Comparison of ENCODE assay signal across 22 mouse cellular contexts in genomic region chr5:124058749-124059148, GRCm38 (mm10). TPM values are rescaled to one million over a fixed set of nuclear protein-coding genes. Genes with fewer than 3 reads are reported as not detected.
DNase-seq lines count a peak whose midpoint lies in the region; ATAC-seq lines count a peak whose summit lies in the region.
"Had no signal": no experiment of that assay in that cellular context is flagged by ENCODE, and none has a peak within 500 bp of the region (broad histone marks: within the 10 kb centered on the region; RNA-seq: fewer than 3 reads in every experiment).

No protein-coding gene starts in this region.

- H3K27ac ChIP-seq in macrophage, result peak overlapping the region; percentile 87
- H3K27ac ChIP-seq: embryonic facial prominence, embryonic 13.5 days; embryonic facial prominence, embryonic 15.5 days; forebrain, embryonic 12.5 days had no signal

- ATAC-seq in granulocyte monocyte progenitor cell, adult 5-6 weeks (replicated peaks; ENCODE audit: poor library complexity, severe bottlenecking), result no peak
- ATAC-seq: forebrain, embryonic 14.5 days; forebrain, embryonic 16.5 days had no signal

- WGBS in macrophage (ENCODE audit: missing documents), result 96% methylated on average over 6 of the region's 7 CpGs

- no peaks in the 10 kb centered on the region for H3K79me2 ChIP-seq in macrophage (ENCODE audit: inconsistent target)

- H3K36me3 ChIP-seq in macrophage (ENCODE audit: inconsistent target), result no peaks in the 10 kb centered on the region
- H3K36me3 ChIP-seq: embryonic facial prominence, embryonic 13.5 days; embryonic facial prominence, embryonic 15.5 days; forebrain, embryonic 10.5 days; forebrain, embryonic 12.5 days had no signal

- DNase-seq in layer of hippocampus, adult 9-11 months, result peak; percentile 52
- DNase-seq in layer of hippocampus, postnatal 10 days (ENCODE audit: low spot score in 2 of 2), result no peak
- no peak for DNase-seq in adrenal gland, postnatal 36 days
- DNase-seq: adrenal gland, adult 2 months; adrenal gland, postnatal 10 days; adrenal gland, postnatal 25 days; cerebellum, adult 11 months; cerebellum, adult 18-20 months; cerebellum, adult 8-10 months; cerebellum, adult 9-11 months; cerebellum, postnatal 14 days; cerebellum, postnatal 36 days; embryo, embryonic 11 days had no signal

- no peak overlapping the region for H3K4me3 ChIP-seq in macrophage (ENCODE audit: inconsistent target)
- H3K4me3 ChIP-seq: embryonic facial prominence, embryonic 13.5 days; embryonic facial prominence, embryonic 15.5 days; erythroblast, embryonic 14.5 days; forebrain, embryonic 10.5 days; forebrain, embryonic 12.5 days had no signal

RNA-seq across cellular contexts. Expression of gene Vps37b, which starts 26.7 kb away (rescaled TPM):
- 10 to 100 TPM; 38.4 to 41.6 TPM for total RNA-seq in layer of hippocampus, postnatal 10 days (2021)
- total RNA-seq in macrophage (2018; cell fraction: chromatin; rRNA removed), result 10 to 100 TPM in 18 of 26 experiments, 1 to 10 TPM in 8; 2.8 to 36.2 (median 19.1) TPM
- total RNA-seq in macrophage (2018; cell fraction: cytosol; rRNA removed), result 10 to 100 TPM; 16.0 to 47.4 (median 23.1) TPM
- 10 to 100 TPM; 11.7 to 48.2 (median 24.6) TPM for total RNA-seq in macrophage (2018; cell fraction: nucleus; rRNA removed)
- 13.1 to 27.6 TPM (median 22.7 TPM) in 3 replicates for polyA plus RNA-seq in macrophage (2018)
- 7.6 and 11.1 TPM in 2 replicates for total RNA-seq in granulocyte monocyte progenitor cell, adult 5-6 weeks (2014; fragmentation: Nextera tagmentation)
- total RNA-seq in granulocyte monocyte progenitor cell, adult 5-6 weeks (2017), result 9.5 and 11.6 TPM in 2 replicates
- total RNA-seq in adrenal gland, postnatal 36 days (2021), result 100 to 1,000 TPM in 1 of 2 experiments, 10 to 100 TPM in 1; 93.1 to 188 TPM

RNA-seq across cellular contexts. Expression of gene Abcb9, which starts 36.8 kb away (rescaled TPM):
- total RNA-seq in layer of hippocampus, postnatal 10 days (2021), result 10 to 100 TPM; 30.6 to 32.0 TPM
- 1 to 10 TPM in 22 of 26 experiments, under 1 TPM in 3, not detected in 1; 0.37 to 5.0 (median 2.4) TPM for total RNA-seq in macrophage (2018; cell fraction: chromatin; rRNA removed)
- 1 to 10 TPM; 1.2 to 3.1 (median 1.9) TPM for total RNA-seq in macrophage (2018; cell fraction: cytosol; rRNA removed)
- total RNA-seq in macrophage (2018; cell fraction: nucleus; rRNA removed), result 1 to 10 TPM in 25 of 26 experiments, under 1 TPM in 1; 0.87 to 4.5 (median 2.6) TPM
- polyA plus RNA-seq in macrophage (2018), result 1.6 to 2.1 TPM (median 1.6 TPM) in 3 replicates
- total RNA-seq in granulocyte monocyte progenitor cell, adult 5-6 weeks (2014; fragmentation: Nextera tagmentation), result 0.71 and 0.96 TPM in 2 replicates
- total RNA-seq in granulocyte monocyte progenitor cell, adult 5-6 weeks (2017), result 0.73 and 2.7 TPM in 2 replicates
- total RNA-seq in adrenal gland, postnatal 36 days (2021), result 10 to 100 TPM; 10.8 to 11.4 TPM

RNA-seq across cellular contexts. Expression of gene Ogfod2, which starts 53.3 kb away (rescaled TPM):
- total RNA-seq in layer of hippocampus, postnatal 10 days (2021), result 10 to 100 TPM; 30.8 to 37.0 TPM
- total RNA-seq in macrophage (2018; cell fraction: chromatin; rRNA removed), result 10 to 100 TPM in 19 of 26 experiments, 1 to 10 TPM in 7; 5.4 to 44.7 (median 17.3) TPM
- 10 to 100 TPM in 20 of 26 experiments, 1 to 10 TPM in 6; 5.9 to 17.9 (median 13.8) TPM for total RNA-seq in macrophage (2018; cell fraction: cytosol; rRNA removed)
- 10 to 100 TPM in 20 of 26 experiments, 1 to 10 TPM in 6; 4.4 to 32.4 (median 16.5) TPM for total RNA-seq in macrophage (2018; cell fraction: nucleus; rRNA removed)
- polyA plus RNA-seq in macrophage (2018), result 4.3 to 17.5 TPM (median 13.1 TPM) in 3 replicates
- total RNA-seq in granulocyte monocyte progenitor cell, adult 5-6 weeks (2014; fragmentation: Nextera tagmentation), result 8.9 and 12.1 TPM in 2 replicates
- total RNA-seq in granulocyte monocyte progenitor cell, adult 5-6 weeks (2017), result 14.9 and 18.6 TPM in 2 replicates
- total RNA-seq in adrenal gland, postnatal 36 days (2021), result 10 to 100 TPM; 34.2 to 41.1 TPM

RNA-seq across cellular contexts. Expression of gene Arl6ip4, which starts 57.1 kb away (rescaled TPM):
- 10 to 100 TPM; 54.3 to 60.0 TPM for total RNA-seq in layer of hippocampus, postnatal 10 days (2021)
- total RNA-seq in macrophage (2018; cell fraction: chromatin; rRNA removed), result 10 to 100 TPM in 24 of 26 experiments, 1 to 10 TPM in 2; 5.8 to 48.3 (median 27.5) TPM
- 10 to 100 TPM; 30.9 to 65.6 (median 45.4) TPM for total RNA-seq in macrophage (2018; cell fraction: cytosol; rRNA removed)
- total RNA-seq in macrophage (2018; cell fraction: nucleus; rRNA removed), result 10 to 100 TPM; 10.0 to 52.3 (median 24.8) TPM
- 37.6 to 60.2 TPM (median 56.1 TPM) in 3 replicates for polyA plus RNA-seq in macrophage (2018)
- total RNA-seq in granulocyte monocyte progenitor cell, adult 5-6 weeks (2014; fragmentation: Nextera tagmentation), result 65.3 and 89.4 TPM in 2 replicates
- total RNA-seq in granulocyte monocyte progenitor cell, adult 5-6 weeks (2017), result 89.7 and 99.8 TPM in 2 replicates
- 10 to 100 TPM; 50.0 to 69.2 TPM for total RNA-seq in adrenal gland, postnatal 36 days (2021)
